Mouse (Mus musculus): Measurements from ENCODE around the gene Tom1l2.

DNA sequence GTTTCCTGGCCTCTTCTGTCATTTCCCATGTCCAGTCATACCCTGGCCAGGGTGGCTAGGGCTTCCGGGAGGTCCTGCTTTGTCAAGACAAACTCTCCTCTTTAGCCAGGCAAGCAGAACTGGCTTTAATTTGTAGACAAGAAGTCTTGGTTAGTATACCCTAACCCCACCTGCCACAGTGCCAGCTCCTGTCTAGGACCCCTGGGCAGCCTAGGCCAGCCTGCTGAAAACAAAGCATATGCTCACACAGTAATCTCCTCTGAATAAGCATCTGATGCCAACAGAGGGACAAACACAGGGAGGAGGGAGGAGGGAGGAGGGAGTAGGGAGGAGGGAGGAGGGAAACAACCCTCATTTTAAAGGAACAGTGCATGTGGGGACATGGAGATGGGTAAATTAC lies 88.1 kb downstream of the Tom1l2 start:
- no peak for TF ChIP-seq CTCF (conservative IDR thresholded peaks at IDR 0.05; ENCODE audit: low read length)
- no peak for TF ChIP-seq POU5F1 (IDR thresholded peaks at IDR 0.05; ENCODE audit: borderline replicate concordance, low read length)
